Comparison of ENCODE assay signal across 8 mouse cellular contexts in the genomic region with DNA sequence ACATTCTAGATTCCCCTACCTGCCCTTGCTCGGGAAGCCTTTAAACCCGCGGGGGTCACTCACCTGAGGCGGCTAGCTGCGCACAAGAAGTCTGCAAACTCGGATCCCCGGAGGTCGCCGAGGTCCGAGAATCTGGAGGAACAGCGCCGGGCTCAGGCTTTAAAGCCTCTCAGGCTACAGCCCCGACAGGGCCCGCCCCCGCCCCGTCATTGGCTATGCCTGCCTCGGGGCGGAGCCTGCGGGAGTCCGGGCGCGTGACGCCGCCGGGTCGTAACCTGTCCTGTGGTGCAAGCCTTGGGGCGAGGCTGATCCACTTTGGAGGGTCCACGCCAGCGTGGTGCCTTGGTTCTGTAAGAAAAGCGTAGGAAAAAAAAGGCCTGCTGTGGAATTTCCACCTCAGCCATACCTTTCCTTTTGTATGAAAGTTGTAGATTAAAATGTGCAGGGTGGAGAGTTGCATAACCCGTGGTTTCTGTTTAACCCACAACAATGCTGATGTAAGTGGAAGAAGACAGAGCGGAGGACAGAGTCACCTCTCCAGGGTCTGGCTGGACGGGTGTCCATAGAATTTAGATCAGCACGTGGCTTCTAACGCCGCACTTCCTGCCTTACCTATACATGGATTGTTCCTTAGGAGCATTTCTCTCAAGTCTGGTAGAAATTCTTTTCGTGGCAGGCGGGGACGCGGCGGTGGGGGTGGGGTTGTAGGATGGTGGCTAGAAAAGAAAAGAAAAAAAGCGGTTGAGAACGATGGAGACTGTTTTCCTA. TPM values are rescaled to one million over a fixed set of nuclear protein-coding genes. Genes with fewer than 3 reads are reported as not detected.
DNase-seq lines count a peak whose midpoint lies in the region; ATAC-seq lines count a peak whose summit lies in the region.

A gene (minus strand): TSS at position 718 of the 768 bp plus-strand sequence.

- peak within 1 kb of the TSS; percentile 76 for H3K4me3 ChIP-seq in hindbrain, embryonic 14.5 days (replicated peaks; ENCODE audit: low read length)

- WGBS in hindbrain, embryonic 14.5 days, result under 1% methylated on average over 43 of the region's 43 CpGs

- no peaks in the 10 kb centered on the region for H3K9me3 ChIP-seq in hindbrain, embryonic 14.5 days (ENCODE audit: control insufficient read depth, low read length)

- DNase-seq in R1 (ENCODE audit: low read depth, low spot score), result peak; percentile 96
- peak; percentile 97 to 98 for DNase-seq in cerebellum, postnatal 25 days
- peak; percentile 83 to 88 for DNase-seq in frontal cortex, postnatal 25 days (ENCODE audit: low spot score in 2 of 2)
- peak; percentile 87 for DNase-seq in hindbrain, embryonic 14.5 days (ENCODE audit: low spot score)
- peak; percentile 90 to 92 for DNase-seq in layer of hippocampus, postnatal 36 days
- peak; percentile 96 for DNase-seq in lung, postnatal 36 days
- peak; percentile 94 for DNase-seq in retina, postnatal 1 day
- DNase-seq in urinary bladder, adult 18-20 months (ENCODE audit: low spot score in 2 of 2), result peak; percentile 92

- ATAC-seq in hindbrain, embryonic 14.5 days (ENCODE audit: low FRiP score), result peak; percentile 99

- peaks cover 27% of the 10 kb centered on the region for H3K36me3 ChIP-seq in hindbrain, embryonic 14.5 days (replicated peaks; ENCODE audit: control insufficient read depth, insufficient read depth)

- H3K27ac ChIP-seq in hindbrain, embryonic 14.5 days, result peak within 1 kb of the TSS; percentile 72

- peak within 1 kb of the TSS; percentile 81 for H3K9ac ChIP-seq in hindbrain, embryonic 14.5 days

- peaks cover 10% of the 10 kb centered on the region for H3K4me1 ChIP-seq in hindbrain, embryonic 14.5 days (replicated peaks; ENCODE audit: control insufficient read depth, insufficient read depth, low read length)

- peak within 1 kb of the TSS; percentile 64 for H3K4me2 ChIP-seq in hindbrain, embryonic 14.5 days (replicated peaks)

- H3K27me3 ChIP-seq in hindbrain, embryonic 14.5 days (ENCODE audit: control insufficient read depth, insufficient read depth, low read length), result no peaks in the 10 kb centered on the region

RNA-seq across cellular contexts. Expression of the gene that starts here (rescaled TPM):
- 168 and 171 TPM in 2 replicates for polyA plus RNA-seq in hindbrain, embryonic 14.5 days (2014; fragmentation: Nextera tagmentation; extraction: Ambion mirVana)
- 100 to 1,000 TPM; 108 to 112 TPM for total RNA-seq in layer of hippocampus, postnatal 36 days (2021)

Comparison
In these comparisons a context has a peak if more than half of its experiments do, and no peak if none do; other contexts are left out.
1. Peak in every context shown above with its lines: DNase-seq, ATAC-seq, H3K4me3 ChIP-seq and H3K27ac ChIP-seq.